Comparison of ENCODE assay signal across 13 mouse cellular contexts in the genomic region with DNA sequence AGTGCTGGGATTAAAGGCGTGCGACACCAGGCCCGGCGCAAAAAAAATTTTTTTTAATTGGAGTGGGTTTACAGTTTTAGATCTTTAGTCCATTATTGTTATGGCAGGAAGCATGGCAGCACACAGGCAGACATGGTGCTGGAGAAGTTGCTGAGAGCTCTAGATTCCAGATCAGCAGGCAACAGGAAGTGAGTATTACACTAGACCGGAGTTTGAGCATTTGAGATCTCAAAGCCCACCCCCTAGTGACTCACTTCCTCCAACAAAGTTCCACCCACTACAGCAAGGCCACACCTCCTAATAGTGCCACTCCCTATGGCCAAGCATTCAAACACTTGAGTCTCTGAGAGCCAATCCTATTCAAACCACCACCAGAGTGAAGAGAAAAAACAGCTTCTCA. TPM values are rescaled to one million over a fixed set of nuclear protein-coding genes. Genes with fewer than 3 reads are reported as not detected.
DNase-seq lines count a peak whose midpoint lies in the region; ATAC-seq and TF ChIP-seq lines count a peak whose summit lies in the region.
"Had no signal": no experiment of that assay in that cellular context is flagged by ENCODE, and none has a peak within 500 bp of the region (broad histone marks: within the 10 kb centered on the region; RNA-seq: fewer than 3 reads in every experiment).

No protein-coding gene starts in this region.

- H3K4me1 ChIP-seq in heart, embryonic 12.5 days (replicated peaks) = peaks cover 21% of the 10 kb centered on the region; the same call in 1 of the 2 replicates
- H3K4me1 ChIP-seq in liver, embryonic 14.5 days (replicated peaks; ENCODE audit: control insufficient read depth in 2 of 2, insufficient read depth in 2 of 2, low read length in 1 of 2) = peaks cover 18 to 33% of the 10 kb centered on the region in 2 experiments
- H3K4me1 ChIP-seq in small intestine, adult 2 months (ENCODE audit: control insufficient read depth, insufficient read depth, insufficient read length, low read length) = peaks cover 12% of the 10 kb centered on the region; the same call in 1 of the 2 replicates

- H3K9ac ChIP-seq in heart, embryonic 12.5 days = no peak overlapping the region
- H3K9ac ChIP-seq in liver, embryonic 14.5 days (replicated peaks) = no peak overlapping the region
- H3K9ac ChIP-seq: limb, embryonic 15.5 days had no signal

- WGBS in heart, embryonic 12.5 days = 85% methylated on average over 5 of the region's 5 CpGs
- WGBS in liver, embryonic 14.5 days (ENCODE audit: insufficient replicate concordance) = 78% methylated on average over 5 of the region's 5 CpGs
- WGBS in small intestine, adult 2 months = 80% methylated on average over 5 of the region's 5 CpGs

- intact Hi-C loops in heart, postnatal 10 days (cut with DNase I) = no loop called here
- intact Hi-C loops in gastrocnemius, postnatal 14 days (cut with DNase I; ENCODE audit: low total_unique reads) = no loop called here

- peak; percentile 76; the same call in 1 of the 2 replicates for ATAC-seq in heart, embryonic 12.5 days (ENCODE audit: insufficient number of reproducible peaks, low FRiP score)
- peak; percentile 70; the same call in 1 of the 2 replicates for ATAC-seq in liver, embryonic 14.5 days (ENCODE audit: insufficient read depth)
- ATAC-seq: forebrain, embryonic 16.5 days had no signal

- DNase-seq in heart, postnatal 10 days = no peak
- peak; percentile 50 for DNase-seq in c-Kit-positive CD71-positive TER-119-negative erythroid progenitor cells, embryonic 14.5 days (ENCODE audit: low read depth)
- DNase-seq in liver, embryonic 14.5 days (ENCODE audit: low read depth in 3 of 3, low spot score in 3 of 3) = peak in 2 of 3 experiments; percentile 54 to 61
- DNase-seq in gastrocnemius, postnatal 14 days = no peak
- DNase-seq in cerebellum, adult 11 months = no peak
- DNase-seq in layer of hippocampus, postnatal 14 days (ENCODE audit: low spot score in 2 of 2) = no peak
- DNase-seq: adrenal gland, postnatal 36 days; heart, postnatal 14 days; kidney, postnatal 4 days had no signal

- no peak overlapping the region for H3K27ac ChIP-seq in heart, embryonic 12.5 days (ENCODE audit: poor library complexity, severe bottlenecking)
- H3K27ac ChIP-seq in liver, embryonic 14.5 days = peak overlapping the region; percentile 72
- H3K27ac ChIP-seq in small intestine, adult 2 months (ENCODE audit: insufficient read depth, low read depth, low read length) = peak overlapping the region; percentile 89; the same call in 1 of the 2 replicates
- H3K27ac ChIP-seq: limb, embryonic 15.5 days had no signal

- TF ChIP-seq EP300 in liver, embryonic 14.5 days (IDR thresholded peaks at IDR 0.05; ENCODE audit: low read depth) = no peak

- no peak overlapping the region for H3K4me2 ChIP-seq in heart, embryonic 12.5 days
- H3K4me2 ChIP-seq in liver, embryonic 14.5 days (ENCODE audit: low read depth) = peak overlapping the region; percentile 39
- H3K4me2 ChIP-seq: limb, embryonic 15.5 days had no signal

- no peaks in the 10 kb centered on the region for H3K27me3 ChIP-seq in heart, embryonic 12.5 days (replicated peaks)
- no peaks in the 10 kb centered on the region for H3K27me3 ChIP-seq in liver, embryonic 14.5 days (ENCODE audit: control insufficient read depth, insufficient read depth, low read length)
- no peaks in the 10 kb centered on the region for H3K27me3 ChIP-seq in small intestine, adult 2 months (ENCODE audit: control insufficient read depth, insufficient read depth, low read length)
- H3K27me3 ChIP-seq: limb, embryonic 15.5 days had no signal

- TF ChIP-seq CTCF in liver, embryonic 14.5 days (IDR thresholded peaks at IDR 0.05; ENCODE audit: low read depth) = no peak
- no peak for TF ChIP-seq CTCF in small intestine, adult 2 months (IDR thresholded peaks at IDR 0.05; ENCODE audit: extremely low read depth, insufficient read length, insufficient replicate concordance, low read depth, low read length)

- H3K9me3 ChIP-seq in heart, embryonic 12.5 days (replicated peaks) = peaks cover 2% of the 10 kb centered on the region; the same call in 1 of the 2 replicates
- no peaks in the 10 kb centered on the region for H3K9me3 ChIP-seq in liver, embryonic 14.5 days (ENCODE audit: control insufficient read depth, low read length)
- H3K9me3 ChIP-seq: limb, embryonic 15.5 days had no signal

- peaks cover 3% of the 10 kb centered on the region; the same call in 1 of the 2 replicates for H3K36me3 ChIP-seq in heart, embryonic 12.5 days
- no peaks in the 10 kb centered on the region for H3K36me3 ChIP-seq in liver, embryonic 14.5 days (replicated peaks; ENCODE audit: control insufficient read depth, insufficient read depth, low read depth)
- H3K36me3 ChIP-seq in small intestine, adult 2 months (ENCODE audit: control insufficient read depth, insufficient read depth, low read length) = no peaks in the 10 kb centered on the region
- H3K36me3 ChIP-seq: limb, embryonic 15.5 days had no signal

- no peak for TF ChIP-seq POLR2A in small intestine, adult 2 months (IDR thresholded peaks at IDR 0.05; ENCODE audit: low read depth, low read length)

- H3K4me3 ChIP-seq in heart, embryonic 12.5 days = no peak overlapping the region
- no peak overlapping the region for H3K4me3 ChIP-seq in liver, embryonic 14.5 days (ENCODE audit: insufficient read depth in 1 of 2, low read depth in 2 of 2, low read length in 2 of 2)
- H3K4me3 ChIP-seq in small intestine, adult 2 months (ENCODE audit: low read depth, low read length) = no peak overlapping the region
- H3K4me3 ChIP-seq: limb, embryonic 15.5 days had no signal

RNA-seq across cellular contexts. Expression of a gene that starts 12.8 kb away (rescaled TPM):
- polyA plus RNA-seq in heart, embryonic 12.5 days (2016; fragmentation: Nextera tagmentation; extraction: Ambion mirVana) = 42.3 and 46.2 TPM in 2 replicates
- 10 to 100 TPM; 38.2 to 42.1 TPM for total RNA-seq in heart, postnatal 10 days (2021)
- polyA plus RNA-seq in liver, embryonic 14.5 days (2012; rRNA removed) = 21.3 and 26.9 TPM in 2 replicates
- 33.4 and 40.5 TPM in 2 replicates for polyA plus RNA-seq in liver, embryonic 14.5 days (2014; fragmentation: Nextera tagmentation; extraction: Ambion mirVana)
- 26.7 and 43.3 TPM in 2 replicates for polyA plus RNA-seq in small intestine, adult 2 months (2012; rRNA removed)
- total RNA-seq in gastrocnemius, postnatal 14 days (2021) = 10 to 100 TPM; 22.1 to 24.6 TPM
- total RNA-seq in layer of hippocampus, postnatal 14 days (2021) = 10 to 100 TPM; 45.3 to 45.9 TPM

RNA-seq across cellular contexts. Expression of a gene that starts 45.9 kb away (rescaled TPM):
- 18.7 and 19.4 TPM in 2 replicates for polyA plus RNA-seq in heart, embryonic 12.5 days (2016; fragmentation: Nextera tagmentation; extraction: Ambion mirVana)
- total RNA-seq in heart, postnatal 10 days (2021) = 10 to 100 TPM; 58.1 to 68.9 TPM
- 2.1 and 2.3 TPM in 2 replicates for polyA plus RNA-seq in liver, embryonic 14.5 days (2012; rRNA removed)
- polyA plus RNA-seq in liver, embryonic 14.5 days (2014; fragmentation: Nextera tagmentation; extraction: Ambion mirVana) = 0.81 and 1.3 TPM in 2 replicates
- 37.1 and 104 TPM in 2 replicates for polyA plus RNA-seq in small intestine, adult 2 months (2012; rRNA removed)
- 10 to 100 TPM; 14.5 to 15.5 TPM for total RNA-seq in gastrocnemius, postnatal 14 days (2021)
- total RNA-seq in layer of hippocampus, postnatal 14 days (2021) = 10 to 100 TPM; 48.6 to 51.9 TPM

Comparison
In these comparisons a context has a peak if more than half of its experiments do, and no peak if none do; other contexts are left out.
1. DNase-seq: peak in c-Kit-positive CD71-positive TER-119-negative erythroid progenitor cells, embryonic 14.5 days (single experiment) and liver, embryonic 14.5 days (2 of 3); none in heart, postnatal 10 days (0 of 2), gastrocnemius, postnatal 14 days (single experiment), cerebellum, adult 11 months (single experiment) and layer of hippocampus, postnatal 14 days (0 of 2).